Mouse (Mus musculus): ENCODE measurements around the gene Olfr1342.

DNA sequence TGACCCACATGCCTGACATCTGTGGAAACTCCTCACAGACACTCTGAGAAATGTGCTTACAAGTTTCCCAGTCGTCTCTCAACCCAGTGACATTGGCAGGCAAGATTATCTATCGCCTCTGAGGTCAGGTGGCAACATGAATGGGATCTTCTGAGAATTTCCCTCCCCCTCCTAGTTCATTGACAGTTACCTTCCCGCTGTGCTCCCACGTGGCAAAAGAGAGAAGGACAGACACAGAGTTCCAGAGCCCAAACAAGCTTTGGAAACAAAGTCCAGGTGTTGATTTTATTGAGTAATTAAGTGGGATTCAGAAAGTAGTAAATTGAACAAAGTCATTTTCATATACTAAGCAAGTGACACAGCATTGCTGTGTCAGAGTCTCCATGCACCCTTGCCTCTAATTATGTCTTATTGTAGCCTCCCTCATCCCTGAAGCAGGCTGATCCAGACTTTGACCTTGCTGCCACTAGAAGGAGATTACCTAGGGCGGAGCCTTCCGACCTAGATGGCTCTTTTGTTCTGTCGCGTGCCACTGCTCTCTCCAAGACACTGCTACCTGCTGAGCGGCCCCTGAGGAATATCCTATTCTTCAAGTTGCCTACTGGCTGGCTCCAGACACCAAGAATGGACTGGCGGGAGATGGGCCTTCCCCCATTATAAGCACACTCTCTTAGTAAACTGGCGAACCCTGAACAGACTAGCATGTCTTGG lies 48.6 kb upstream of the Olfr1342 start:
- TF ChIP-seq EP300 (IDR thresholded peaks at IDR 0.05; ENCODE audit: insufficient read depth, low read depth, low read length) (peak; percentile 99), POLR2A (IDR thresholded peaks at IDR 0.05; ENCODE audit: insufficient read depth, low read length) (no peak)
